Mouse (Mus musculus): ENCODE measurements around the gene Zfp961.

GRCm38 (mm10) chr8:71968636-71969035, 17.8 kb downstream of the Zfp961 start:
- no peak for TF ChIP-seq CTCF (conservative IDR thresholded peaks at IDR 0.05; ENCODE audit: low read length)
- no peak for TF ChIP-seq NANOG (IDR thresholded peaks at IDR 0.05; ENCODE audit: borderline replicate concordance, low read length)
- TF ChIP-seq POU5F1 (IDR thresholded peaks at IDR 0.05; ENCODE audit: borderline replicate concordance, low read length) = no peak

All from E14TG2a.4 (cell line).